Mouse (Mus musculus): ENCODE measurements around the gene Gm16181.

Gm16181 gene

DNA sequence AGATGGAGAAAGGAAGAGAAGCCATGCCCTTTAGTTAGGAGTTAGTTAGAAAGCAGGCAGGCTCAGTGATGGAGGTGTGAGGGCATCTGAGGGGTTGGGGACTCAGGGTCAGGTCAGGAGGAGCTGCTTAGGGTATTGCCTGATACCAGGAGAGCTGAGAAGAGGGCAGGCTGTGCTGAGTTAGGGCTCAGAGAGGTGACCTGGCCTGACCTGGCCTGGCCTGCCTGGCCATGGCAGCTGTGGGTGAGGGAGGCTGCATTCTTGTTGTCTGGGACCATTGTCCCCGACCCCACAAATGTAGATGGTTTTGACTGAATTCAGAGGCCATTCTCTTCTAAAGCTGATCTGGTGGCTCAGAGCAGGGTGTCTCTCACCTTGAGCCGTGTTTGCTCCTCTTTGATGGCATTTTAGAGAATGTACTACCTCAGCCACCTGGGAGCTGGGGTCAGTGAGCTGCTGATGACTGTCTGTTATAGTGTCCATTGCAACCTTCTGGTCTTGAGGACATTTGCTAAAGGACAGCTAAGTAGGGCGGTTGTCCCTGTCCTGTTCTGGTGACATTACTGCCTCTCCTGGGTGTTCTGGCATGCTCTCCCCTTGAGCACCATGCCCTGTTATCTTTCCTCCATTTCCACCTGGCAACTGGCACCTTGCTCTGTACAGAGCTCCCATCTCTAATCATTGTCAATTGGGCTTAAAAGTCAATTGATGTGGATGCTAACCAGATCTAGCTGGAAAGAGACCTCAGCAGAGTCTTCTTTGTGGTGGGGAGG is 29.9 kb downstream of the Gm16181 start:
- no peak for DNase-seq (ENCODE audit: low read depth)

DNA sequence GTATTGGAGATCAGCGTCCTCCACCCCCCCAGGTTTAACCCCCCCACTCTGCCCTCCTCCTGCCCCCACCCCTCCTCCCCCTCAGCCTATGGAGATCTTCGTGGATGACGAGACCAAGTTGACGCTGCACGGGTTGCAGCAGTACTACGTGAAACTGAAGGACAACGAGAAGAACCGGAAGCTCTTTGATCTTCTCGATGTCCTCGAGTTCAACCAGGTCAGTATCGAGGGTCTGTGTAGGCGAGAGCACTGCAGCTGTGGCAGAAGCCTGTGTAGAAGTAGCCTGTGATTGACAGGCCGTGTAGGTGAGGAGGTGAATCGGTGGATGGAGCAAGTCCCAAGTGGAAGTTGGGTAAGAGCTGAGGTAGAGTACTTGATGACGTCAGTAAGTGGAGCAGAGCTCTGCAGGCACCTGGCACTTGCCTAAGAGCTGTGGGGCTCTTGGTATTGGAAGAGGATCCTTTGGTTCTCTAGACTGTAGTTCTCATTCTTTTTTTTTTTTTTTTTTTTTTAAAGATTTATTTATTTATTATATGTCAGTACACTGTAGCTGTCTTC is 30.6 kb downstream of the Gm16181 start:
- DNase-seq (ENCODE audit: low read depth), result no peak

DNA sequence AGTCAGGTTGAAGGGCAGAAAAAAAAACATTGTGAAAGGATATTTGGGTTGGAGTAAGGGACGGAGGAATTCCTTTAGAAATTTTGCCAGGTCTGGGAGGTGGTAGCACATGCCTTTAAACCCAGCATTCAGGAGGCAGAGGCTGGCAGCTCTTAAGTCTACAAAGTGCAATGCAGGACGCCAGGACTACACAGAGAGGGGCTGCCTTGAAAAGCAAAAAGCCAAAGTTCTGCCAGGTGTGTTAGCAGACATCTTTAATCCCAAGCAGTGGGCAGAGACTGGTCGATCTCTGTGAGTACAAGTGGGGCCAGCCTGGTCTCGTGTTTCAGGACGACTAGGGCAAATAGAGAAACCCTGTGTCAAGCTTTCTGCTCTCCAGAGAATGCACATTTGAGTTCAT is 31.3 kb downstream of the Gm16181 start:
- no peak for DNase-seq (ENCODE audit: low read depth)

DNA sequence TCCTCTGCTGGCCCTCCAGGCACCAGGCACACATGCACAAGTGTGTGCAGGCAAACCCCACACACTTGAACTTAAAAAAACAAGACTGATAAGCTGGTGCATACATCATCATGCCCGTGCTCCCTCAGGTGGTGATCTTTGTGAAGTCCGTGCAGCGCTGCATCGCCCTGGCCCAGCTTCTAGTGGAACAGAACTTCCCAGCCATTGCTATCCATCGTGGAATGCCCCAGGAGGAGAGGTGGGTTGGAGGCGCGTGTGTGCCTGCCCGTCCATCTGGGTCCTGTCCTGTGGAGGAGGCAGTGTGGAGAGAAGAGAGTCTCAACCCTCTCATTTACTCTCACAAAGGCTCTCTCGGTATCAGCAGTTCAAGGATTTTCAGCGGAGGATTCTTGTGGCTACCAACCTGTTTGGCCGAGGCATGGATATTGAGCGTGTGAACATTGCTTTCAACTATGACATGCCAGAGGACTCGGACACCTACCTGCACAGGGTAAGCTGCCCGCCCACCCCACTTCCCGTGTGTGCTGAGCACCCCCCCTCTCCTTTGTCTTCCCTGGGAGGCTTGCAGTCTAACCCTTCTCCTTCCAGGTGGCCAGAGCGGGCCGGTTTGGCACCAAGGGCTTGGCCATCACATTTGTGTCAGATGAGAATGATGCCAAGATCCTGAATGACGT is 32.1 kb downstream of the Gm16181 start:
- no peak for DNase-seq (ENCODE audit: low read depth)

DNA sequence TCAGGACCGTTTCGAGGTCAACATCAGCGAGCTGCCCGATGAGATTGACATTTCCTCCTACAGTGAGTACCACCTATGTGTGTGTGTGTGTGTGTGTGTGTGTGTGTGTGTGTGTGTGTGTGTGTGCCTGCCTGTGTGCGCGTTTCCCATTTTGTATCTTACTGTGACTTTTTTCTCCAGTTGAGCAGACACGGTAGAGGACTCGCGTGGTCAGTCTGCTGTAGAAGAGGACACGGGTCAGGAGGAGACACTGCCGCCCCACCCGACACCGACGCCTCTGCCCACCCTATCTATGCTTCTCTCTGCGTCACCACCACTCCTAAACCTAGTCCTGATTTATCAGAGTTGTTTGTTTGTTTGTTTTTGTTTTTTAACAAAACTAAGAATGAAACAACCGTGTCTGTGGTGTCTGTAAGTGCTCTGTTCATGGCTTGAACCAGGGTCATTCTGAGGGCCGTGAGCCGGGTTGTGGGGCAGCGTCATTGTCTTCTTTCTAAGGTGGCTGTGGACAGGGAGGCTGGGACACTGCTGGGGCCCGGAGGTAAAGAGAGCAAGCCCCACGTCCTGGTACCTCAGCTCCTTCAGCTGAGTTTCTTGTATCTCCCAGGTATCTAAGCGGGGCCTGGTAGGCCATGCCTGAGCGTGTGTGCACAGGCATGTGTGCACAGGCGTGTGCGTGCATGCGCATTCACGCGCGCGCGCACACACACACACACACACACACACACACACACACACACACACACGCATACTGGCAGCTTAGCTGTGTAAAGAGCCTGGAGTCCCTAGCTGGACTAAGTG is 32.9 kb downstream of the Gm16181 start:
- no peak for DNase-seq (ENCODE audit: low read depth)

DNA sequence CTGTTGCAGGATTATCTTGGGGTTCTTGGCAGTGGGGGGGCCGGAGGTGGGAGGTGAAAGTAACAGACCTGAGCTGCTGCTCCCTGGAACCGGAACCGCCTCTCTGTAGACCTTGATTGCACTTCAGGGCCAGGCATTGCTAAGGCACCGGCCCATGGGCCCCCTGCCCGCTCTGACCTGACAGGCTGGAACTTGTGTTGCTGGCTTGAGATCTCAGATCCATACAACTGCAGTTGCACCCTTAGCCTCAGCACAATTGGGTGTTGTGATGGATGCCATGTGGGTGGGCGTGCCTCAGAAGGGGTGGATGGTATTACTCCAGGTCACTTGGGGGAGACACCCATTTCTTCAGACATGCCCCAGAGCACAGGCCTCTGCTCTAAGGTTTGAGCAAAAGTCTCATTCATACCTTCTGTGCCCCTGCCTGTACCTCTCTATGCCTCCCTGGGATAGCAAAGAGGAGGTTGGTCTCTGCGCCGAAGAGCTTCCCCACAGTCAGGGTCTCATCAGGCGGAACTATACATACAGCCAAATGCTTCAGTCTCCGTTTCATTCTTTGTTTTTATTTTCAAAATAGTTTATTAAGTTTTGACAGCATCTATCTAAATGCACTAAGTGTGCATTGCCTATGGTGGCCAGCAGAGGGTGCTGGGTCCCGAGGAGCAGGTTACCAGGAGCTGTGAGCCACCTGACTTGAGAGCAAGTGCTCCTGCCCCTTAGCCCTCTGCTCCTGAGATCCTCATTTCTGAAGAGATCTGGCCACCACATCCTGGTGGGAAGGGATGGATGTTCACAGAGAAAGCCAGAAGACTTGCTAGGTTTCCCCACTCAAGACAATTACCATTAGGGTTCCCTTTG is 33.8 kb downstream of the Gm16181 start:
- peak; percentile 86 for DNase-seq (ENCODE audit: low read depth)

DNA sequence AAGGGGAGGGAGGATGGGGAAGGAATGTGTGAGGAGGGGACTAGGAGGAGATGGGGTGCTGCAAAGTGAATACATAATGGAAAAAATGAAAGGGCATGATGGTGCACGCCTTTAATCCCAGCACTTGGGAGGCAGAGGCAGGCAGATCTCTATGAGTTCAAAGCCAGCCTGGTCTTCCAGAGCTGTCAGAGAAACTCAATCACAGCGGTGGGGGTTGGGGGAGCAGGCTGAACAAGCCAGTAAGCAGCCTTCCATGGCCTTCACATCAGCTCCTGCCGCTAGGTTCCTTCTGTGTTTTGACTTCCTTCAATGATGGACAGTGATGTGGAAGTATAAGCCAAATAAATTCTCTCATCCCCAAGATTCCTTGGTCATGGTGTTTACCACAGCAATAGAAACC is 34.7 kb downstream of the Gm16181 start:
- DNase-seq (ENCODE audit: low read depth), result no peak

DNA sequence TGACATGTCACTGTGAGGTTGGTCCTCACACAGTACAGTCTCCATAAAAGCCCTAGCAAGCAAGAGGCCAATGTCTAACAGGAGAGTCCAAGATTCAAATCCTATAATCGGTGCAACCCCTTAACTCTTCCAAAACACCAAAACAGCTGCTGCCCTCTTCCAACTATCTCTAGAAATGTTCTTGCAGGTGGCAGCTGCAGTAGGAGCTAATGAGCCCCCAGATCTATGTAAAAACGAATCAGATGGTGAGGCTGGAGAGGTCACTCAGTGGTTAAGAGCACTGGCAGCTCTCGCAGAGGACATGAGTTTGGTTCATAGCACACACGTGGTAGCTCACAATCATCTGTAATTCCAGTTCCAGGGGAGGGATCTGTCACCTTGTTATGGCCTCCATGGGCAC is 35.1 kb downstream of the Gm16181 start:
- DNase-seq (ENCODE audit: low read depth), result no peak

DNA sequence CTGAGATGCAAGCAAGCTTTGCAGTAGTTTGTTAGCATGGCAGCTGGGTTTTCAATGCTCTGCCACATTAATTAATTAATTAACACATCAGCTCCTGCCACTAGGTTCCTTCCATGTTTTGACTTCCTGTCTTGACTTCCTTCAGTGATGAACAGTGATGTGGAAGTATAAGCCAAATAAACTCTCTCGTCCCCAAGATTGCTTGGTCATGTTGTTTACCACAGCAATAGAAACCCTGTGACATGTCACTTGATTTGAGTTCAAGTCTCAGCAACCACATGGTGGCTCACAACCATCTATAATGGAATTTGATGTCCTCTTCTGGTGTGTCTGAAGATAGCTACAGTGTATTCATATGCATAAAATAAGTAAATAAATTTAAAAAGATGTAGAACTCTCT is 36.7 kb downstream of the Gm16181 start:
- peak; percentile 66 for DNase-seq (ENCODE audit: low read depth)

DNA sequence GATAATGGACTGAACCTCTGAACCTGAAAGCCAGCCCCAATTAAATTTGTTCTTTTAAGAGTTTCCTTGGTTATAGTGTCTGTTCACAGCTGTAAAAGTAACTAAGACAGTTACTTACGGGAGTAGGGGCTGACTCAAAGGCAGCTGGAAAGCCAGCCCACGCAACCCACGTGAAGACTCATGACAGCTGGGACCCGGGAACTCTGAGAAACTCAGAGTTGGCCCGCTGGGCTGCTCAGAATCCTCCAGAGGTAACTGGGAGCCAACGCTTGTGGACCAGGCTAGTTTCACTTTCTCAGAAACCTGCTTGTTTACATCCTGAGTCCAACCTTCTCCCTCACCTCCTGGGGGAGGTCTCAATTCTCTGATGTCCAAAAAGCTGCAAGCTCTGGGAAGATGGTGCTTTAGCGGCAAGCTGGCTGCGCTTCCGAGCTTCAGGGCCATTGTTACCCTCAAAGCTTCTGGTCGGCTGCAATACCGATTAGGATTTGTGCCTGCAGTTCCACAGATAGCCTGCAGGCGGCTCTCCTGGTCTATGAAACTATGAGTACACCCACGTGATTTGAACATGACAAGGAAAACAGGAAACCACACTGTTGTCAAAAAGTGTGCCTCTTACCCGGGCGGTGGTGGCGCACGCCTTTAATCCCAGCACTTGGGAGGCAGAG is 37.3 kb downstream of the Gm16181 start:
- DNase-seq (ENCODE audit: low read depth), result peak; percentile 98

DNA sequence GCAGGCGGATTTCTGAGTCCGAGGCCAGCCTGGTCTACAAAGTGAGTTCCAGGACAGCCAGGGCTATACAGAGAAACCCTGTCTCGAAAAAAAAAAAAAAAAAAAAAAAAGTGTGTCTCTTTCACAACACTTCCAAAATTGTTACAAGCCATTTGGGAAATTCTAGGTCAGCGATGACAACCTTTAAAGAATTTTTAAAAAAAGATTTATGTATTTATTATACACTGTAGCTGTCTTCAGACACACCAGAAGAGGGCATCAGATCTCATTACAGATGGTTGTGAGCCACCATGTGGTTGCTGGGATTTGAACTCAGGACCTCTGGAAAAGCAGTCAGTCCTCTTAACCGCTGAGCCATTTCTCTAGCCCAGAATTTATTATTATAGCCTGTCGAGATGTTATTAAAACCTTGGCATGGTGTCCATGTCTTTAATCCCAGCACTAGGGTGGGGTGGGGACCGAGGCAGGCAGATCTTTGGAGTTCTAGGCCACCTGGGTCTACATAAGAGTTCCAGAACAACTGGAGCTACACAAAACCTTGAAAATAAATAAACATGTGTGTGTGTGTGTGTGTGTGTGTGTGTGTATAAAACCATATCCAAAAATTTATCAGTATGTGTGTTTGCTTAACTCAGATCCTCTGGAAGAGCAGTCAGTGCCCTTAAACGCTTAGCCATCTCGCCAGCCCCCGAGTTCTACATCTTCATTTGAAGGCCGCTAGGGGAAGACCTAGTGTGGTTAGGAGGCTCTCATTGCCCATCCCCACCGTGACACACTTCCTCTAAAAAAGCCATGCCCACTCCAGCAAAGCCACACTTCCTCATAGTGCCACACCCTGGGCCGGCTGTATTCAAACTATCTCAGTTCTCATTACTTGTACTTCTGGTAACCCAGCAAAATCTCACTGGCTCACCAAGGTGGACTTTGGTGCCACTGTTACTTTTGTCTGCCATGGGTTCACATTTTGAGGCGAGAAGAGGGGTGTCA is 38.2 kb downstream of the Gm16181 start:
- peak; percentile 94 for DNase-seq (ENCODE audit: low read depth)

DNA sequence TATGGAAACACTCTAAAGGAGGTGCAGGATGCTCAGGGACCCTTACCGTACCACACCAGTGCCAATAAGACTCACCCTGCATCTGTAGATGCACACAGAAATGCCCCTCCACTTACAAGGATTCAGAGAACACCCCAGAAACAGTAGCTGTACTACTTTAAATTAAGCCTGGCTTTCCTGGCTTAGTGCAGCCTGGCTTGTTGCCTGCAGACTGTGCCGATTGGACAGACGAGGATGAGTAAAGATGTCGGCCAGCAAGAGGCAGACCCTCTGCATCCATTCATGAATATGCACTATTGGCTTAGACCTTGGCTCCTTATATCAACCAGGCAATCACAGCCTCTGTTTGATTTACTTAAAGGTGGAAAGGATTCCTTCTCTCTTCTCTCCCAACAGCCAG is 39.0 kb downstream of the Gm16181 start:
- no peak for DNase-seq (ENCODE audit: low read depth)

DNA sequence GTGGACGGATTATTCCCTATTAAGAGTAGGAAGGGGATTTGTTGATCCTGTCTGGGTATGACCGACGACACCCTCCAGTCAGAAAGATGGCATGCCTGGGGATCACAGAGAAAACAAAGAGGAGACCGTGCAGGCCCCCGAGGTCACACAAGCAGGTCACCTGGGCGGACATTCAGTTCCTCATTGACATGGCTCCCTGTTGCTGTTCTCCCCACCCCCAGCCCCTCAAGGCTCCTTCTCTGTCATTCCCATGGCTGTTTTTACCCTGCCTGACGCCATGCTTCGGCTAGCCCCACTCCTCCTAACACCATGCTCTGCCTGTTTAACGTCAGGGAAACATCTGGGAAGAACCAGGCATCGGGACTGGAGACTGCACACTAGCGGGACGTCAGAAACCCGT is 41.0 kb downstream of the Gm16181 start:
- DNase-seq (ENCODE audit: low read depth), result no peak

DNA sequence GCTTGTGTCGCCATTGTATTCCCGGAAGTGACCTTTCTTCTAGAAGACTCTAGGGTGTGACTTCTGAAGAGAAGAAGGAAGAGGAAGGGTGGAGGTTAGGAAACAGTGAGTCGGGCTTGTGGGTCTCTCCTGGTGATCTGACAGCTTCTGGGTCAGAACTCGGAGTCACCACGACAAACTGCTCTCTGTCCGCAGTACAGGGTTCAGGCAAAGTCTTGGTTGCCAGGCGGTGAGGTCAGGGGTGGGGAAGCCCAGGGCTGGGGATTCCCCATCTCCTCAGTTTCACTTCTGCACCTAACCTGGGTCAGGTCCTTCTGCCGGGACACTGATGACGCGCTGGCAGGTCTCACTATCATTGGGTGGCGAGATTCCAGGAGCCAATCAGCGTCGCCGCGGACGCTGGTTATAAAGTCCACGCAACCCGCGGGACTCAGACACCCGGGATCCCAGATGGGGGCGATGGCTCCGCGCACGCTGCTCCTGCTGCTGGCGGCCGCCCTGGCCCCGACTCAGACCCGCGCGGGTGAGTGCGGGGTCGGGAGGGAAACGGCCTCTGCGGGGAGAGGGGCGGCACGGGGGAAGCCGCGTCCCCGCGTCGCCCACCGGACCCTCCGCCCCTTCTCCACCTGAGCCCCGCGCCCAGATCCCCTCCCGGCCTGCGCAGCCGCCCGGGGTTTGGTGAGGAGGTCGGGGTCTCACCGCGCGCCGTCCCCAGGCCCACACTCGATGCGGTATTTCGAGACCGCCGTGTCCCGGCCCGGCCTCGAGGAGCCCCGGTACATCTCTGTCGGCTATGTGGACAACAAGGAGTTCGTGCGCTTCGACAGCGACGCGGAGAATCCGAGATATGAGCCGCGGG is 42.3 kb downstream of the Gm16181 start, which contains the start of gene H2-D1:
Gene H2-D1, plus strand, starts transcription at position 67 of the 859 bp plus-strand sequence.
- peak; percentile 99 for DNase-seq (ENCODE audit: low read depth)

DNA sequence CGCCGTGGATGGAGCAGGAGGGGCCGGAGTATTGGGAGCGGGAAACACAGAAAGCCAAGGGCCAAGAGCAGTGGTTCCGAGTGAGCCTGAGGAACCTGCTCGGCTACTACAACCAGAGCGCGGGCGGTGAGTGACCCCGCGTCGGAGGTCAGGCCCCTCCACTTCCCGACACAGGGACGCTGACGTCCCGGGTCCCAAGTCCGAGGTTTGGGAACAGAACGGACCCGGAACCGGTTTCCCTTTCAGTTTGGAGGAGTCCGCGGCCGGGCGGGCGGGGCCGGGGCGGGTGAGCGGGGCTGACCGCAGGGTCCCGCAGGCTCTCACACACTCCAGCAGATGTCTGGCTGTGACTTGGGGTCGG is 42.9 kb downstream of the Gm16181 start:
- DNase-seq (ENCODE audit: low read depth), result peak; percentile 73

DNA sequence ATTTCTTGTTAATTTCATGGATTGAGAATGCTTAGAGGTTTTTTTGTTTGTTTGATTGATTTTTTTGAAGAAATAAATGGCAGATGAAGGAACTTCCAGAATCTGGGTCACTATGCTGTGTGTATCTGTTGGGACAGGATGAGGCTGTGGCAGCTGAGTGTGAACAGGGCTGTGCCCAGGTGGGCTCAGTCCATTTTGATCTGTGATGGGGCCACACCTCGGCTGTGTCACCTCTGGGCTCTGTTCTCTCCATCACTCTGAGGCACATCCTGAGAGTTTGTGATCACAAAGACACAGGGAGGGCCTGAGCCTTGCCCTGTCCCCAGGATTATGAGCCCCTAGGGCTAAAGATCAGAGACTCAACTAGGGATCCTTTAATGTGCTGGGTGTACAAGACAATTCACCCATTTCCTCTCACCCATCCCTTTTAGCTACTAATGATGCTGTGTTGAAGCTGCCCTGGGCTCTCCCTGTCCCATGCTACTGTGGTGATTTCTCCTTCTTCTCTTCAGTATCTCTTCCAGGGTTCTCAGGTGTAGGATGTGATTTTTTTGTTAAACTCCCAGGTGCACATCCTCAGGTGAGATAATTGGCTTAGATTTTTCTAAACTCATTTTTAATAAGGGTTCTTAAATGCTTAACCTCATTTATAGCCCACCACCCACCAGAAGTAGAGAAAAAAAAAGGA is 46.9 kb downstream of the Gm16181 start:
- peak; percentile 39 for DNase-seq (ENCODE audit: low read depth)

DNA sequence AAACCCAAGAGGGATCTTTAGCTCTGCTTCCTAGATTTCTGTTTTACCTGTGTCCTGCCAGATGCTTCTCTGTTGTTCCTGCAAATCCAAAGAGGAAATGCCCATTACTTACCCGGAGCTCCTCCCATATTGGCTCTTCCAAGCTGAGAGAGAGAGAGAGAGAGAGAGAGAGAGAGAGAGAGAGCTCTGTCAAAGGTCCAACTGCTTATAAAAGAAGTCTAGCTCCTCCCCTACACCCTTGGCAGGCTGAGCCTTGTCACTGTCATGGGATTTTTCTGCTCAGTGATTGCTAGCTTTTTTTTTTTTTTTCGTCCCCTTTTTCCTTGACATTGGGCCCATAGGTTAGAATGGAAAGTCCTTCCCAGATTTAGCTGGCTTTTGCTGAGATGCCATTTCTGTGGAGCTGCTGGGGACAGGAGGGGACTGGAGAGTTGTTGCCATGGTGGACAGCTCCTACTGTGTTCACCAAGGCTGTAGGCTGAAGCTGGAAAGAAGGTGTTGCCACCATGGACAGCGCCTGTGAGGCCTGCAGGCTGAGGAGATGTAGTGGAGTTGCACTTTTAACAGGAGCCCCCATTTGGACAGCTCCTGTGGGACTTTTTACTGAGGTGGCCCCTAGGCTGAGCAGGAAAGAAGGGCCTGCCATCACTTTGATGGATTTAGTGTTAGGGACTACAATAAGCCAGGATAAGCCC is 49.2 kb downstream of the Gm16181 start:
- peak; percentile 78 for DNase-seq (ENCODE audit: low read depth)

DNA sequence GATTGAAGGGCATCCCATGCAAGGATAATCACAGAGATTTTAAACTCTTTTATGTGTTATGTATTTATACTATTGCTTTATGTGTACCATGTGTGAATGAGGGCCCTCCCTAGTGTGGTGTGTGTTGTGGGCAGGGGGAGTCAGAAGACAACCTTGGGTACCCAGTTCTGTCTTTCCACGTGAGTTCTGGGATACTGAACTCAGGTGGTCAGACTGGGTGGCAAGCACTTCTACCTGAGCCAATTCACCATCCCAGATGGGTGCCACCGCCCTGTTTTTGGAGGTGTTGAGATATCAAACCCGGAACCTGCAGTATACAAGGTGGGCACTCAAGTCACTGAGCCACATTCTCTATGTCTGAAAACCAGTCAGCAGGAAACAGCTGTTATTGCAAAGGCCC is 51.6 kb downstream of the Gm16181 start:
- DNase-seq (ENCODE audit: low read depth), result no peak

Measured in induced T-regulatory cell, adult 2 months (primary cell).